Mouse (Mus musculus) midbrain, embryonic 12.5 days (tissue): ENCODE measurements around the gene Sec24a. TPM values are rescaled to one million over a fixed set of nuclear protein-coding genes. Genes with fewer than 3 reads are reported as not detected.
"Not testable (repeated sequence)": the region's sequence is repeated elsewhere in the genome, so short reads cannot be mapped to it uniquely, and the experiment has no call there.

Experiments
- ATAC-seq: fragments of 200-750 bp; cut with Nextera tagmentation; 2 replicates; pipeline ENCODE4 v1.8.0; 2017; ENCODE audit warnings: low read depth, moderate TSS enrichment, moderate library complexity; ENCODE audit not compliant: low FRiP score
- H3K27ac ChIP-seq: fragments of 300-500 bp; sonication (generic); replicated peaks from 2 replicates; pipeline ENCODE4 v1.5.1; 2016; ENCODE audit warnings: mild to moderate bottlenecking
- H3K27me3 ChIP-seq: fragments of 300-500 bp; sonication (generic); 2 replicates; pipeline ENCODE4 v1.6.1; 2016; ENCODE audit warnings: mild to moderate bottlenecking
- H3K36me3 ChIP-seq: fragments of 300-500 bp; sonication (generic); 2 replicates; pipeline ENCODE4 v1.6.1; 2016
- H3K4me1 ChIP-seq: fragments of 300-500 bp; sonication (generic); 2 replicates; pipeline ENCODE4 v1.6.1; 2016
- H3K4me2 ChIP-seq: fragments of 300-500 bp; sonication (generic); replicated peaks from 2 replicates; pipeline ENCODE4 v1.6.1; 2016; ENCODE audit warnings: mild to moderate bottlenecking, moderate library complexity
- H3K4me3 ChIP-seq: fragments of 300-500 bp; sonication (generic); 2 replicates; pipeline ENCODE4 v1.5.1; 2016; ENCODE audit warnings: mild to moderate bottlenecking
- H3K9ac ChIP-seq: fragments of 300-500 bp; sonication (generic); replicated peaks from 2 replicates; pipeline ENCODE4 v1.6.1; 2016; ENCODE audit warnings: mild to moderate bottlenecking, moderate library complexity
- H3K9me3 ChIP-seq: fragments of 300-500 bp; sonication (generic); 2 replicates; pipeline ENCODE4 v1.6.1; 2016; ENCODE audit warnings: mild to moderate bottlenecking
- WGBS: fragments of 180-500 bp; shearing (Covaris S2); methylation state at CpG from one replicate; pipeline ENCODE4 v1.1.7; 2016; 5-methylcytosine and 5-hydroxymethylcytosine counted together
- polyA plus RNA-seq: library from polyadenylated mRNA; unstranded; fragments of >200 nt; fragmentation: Nextera tagmentation; extraction: Ambion mirVana; gene quantifications from 2 replicates; pipeline ENCODE4 v1.2.1, GENCODE M21; 2016

Sec24a gene
- polyA plus RNA-seq, 1 experiment from 2014 or later: 15.8 TPM

GRCm38 (mm10) chr11:51706451-51706850 is 57.0 kb downstream of the Sec24a start:
- Histone ChIP-seq H3K4me1 (no peaks in the 10 kb centered on the region), H3K27ac (no peak overlapping the region), H3K4me2 (no peak overlapping the region), H3K9me3 (no peaks in the 10 kb centered on the region), H3K27me3 (no peaks in the 10 kb centered on the region), H3K4me3 (no peak overlapping the region), H3K9ac (no peak overlapping the region), H3K36me3 (peaks cover 72% of the 10 kb centered on the region)
- no peak for ATAC-seq
- 96% methylated on average over 10 of the region's 10 CpGs for WGBS

GRCm38 (mm10) chr11:51703379-51703998 is 59.9 kb downstream of the Sec24a start:
- H3K36me3 ChIP-seq: peaks cover 77% of the 10 kb centered on the region
- no peaks in the 10 kb centered on the region for H3K27me3 ChIP-seq

GRCm38 (mm10) chr11:51702831-51703230 is 60.6 kb downstream of the Sec24a start:
- Histone ChIP-seq H3K4me2 (no peak overlapping the region), H3K27ac (no peak overlapping the region), H3K4me1 (no peaks in the 10 kb centered on the region), H3K9ac (no peak overlapping the region), H3K9me3 (no peaks in the 10 kb centered on the region), H3K27me3 (no peaks in the 10 kb centered on the region), H3K4me3 (no peak overlapping the region), H3K36me3 (peaks cover 78% of the 10 kb centered on the region)
- 86% methylated on average over 3 of the region's 3 CpGs for WGBS
- no peak for ATAC-seq

More at GRCm38 (mm10) chr11:51703379-51703998, 59.9 kb downstream of the Sec24a start:
- no peak overlapping the region for H3K4me3 ChIP-seq
- H3K4me2 ChIP-seq: no peak overlapping the region
- H3K27ac ChIP-seq: no peak overlapping the region
- no peaks in the 10 kb centered on the region for H3K4me1 ChIP-seq
- ATAC-seq: no peak
- H3K9me3 ChIP-seq: no peaks in the 10 kb centered on the region
- WGBS: 66% methylated on average over 10 of the region's 10 CpGs
- H3K9ac ChIP-seq: no peak overlapping the region

GRCm38 (mm10) chr11:51694984-51695383 is 68.5 kb downstream of the Sec24a start:
- H3K4me3 ChIP-seq: no peak overlapping the region
- no peak overlapping the region for H3K27ac ChIP-seq
- H3K36me3 ChIP-seq: peaks cover 39% of the 10 kb centered on the region
- H3K4me2 ChIP-seq: no peak overlapping the region
- ATAC-seq: no peak
- 95% methylated on average over 3 of the region's 3 CpGs for WGBS
- no peak overlapping the region for H3K9ac ChIP-seq
- no peaks in the 10 kb centered on the region for H3K4me1 ChIP-seq
- no peaks in the 10 kb centered on the region for H3K27me3 ChIP-seq
- H3K9me3 ChIP-seq: no peaks in the 10 kb centered on the region

GRCm38 (mm10) chr11:51690597-51690996 is 72.8 kb downstream of the Sec24a start:
- H3K36me3 ChIP-seq, H3K27ac ChIP-seq, H3K9ac ChIP-seq, H3K4me1 ChIP-seq, H3K4me2 ChIP-seq, H3K4me3 ChIP-seq, H3K9me3 ChIP-seq, H3K27me3 ChIP-seq, ATAC-seq: not testable (repeated sequence)
- 76% methylated on average over 3 of the region's 3 CpGs for WGBS

GRCm38 (mm10) chr11:51689343-51689742 is 74.1 kb downstream of the Sec24a start:
- no peak for ATAC-seq
- H3K9me3 ChIP-seq: no peaks in the 10 kb centered on the region
- peak overlapping the region; percentile 76 for H3K4me3 ChIP-seq
- H3K4me1 ChIP-seq: peaks cover 8% of the 10 kb centered on the region
- WGBS: 18% methylated on average over 6 of the region's 6 CpGs
- H3K27me3 ChIP-seq: no peaks in the 10 kb centered on the region
- H3K27ac ChIP-seq: peak overlapping the region; percentile 99
- H3K36me3 ChIP-seq: peaks cover 5% of the 10 kb centered on the region
- peak overlapping the region; percentile 77 for H3K4me2 ChIP-seq
- H3K9ac ChIP-seq: peak overlapping the region; percentile 59

- ATAC-seq: peak; percentile 99
These were observed 74.8 kb downstream of the Sec24a start, which contains the start of gene 0610009B22Rik for GRCm38 (mm10) chr11:51688330-51689328. 0610009B22Rik (minus strand) TSS chr11:51688874.

GRCm38 (mm10) chr11:51681976-51682374 is 81.5 kb downstream of the Sec24a start:
- H3K36me3 ChIP-seq: peaks cover 5% of the 10 kb centered on the region
- no peak overlapping the region for H3K27ac ChIP-seq
- H3K9me3 ChIP-seq: no peaks in the 10 kb centered on the region
- no peaks in the 10 kb centered on the region for H3K4me1 ChIP-seq
- H3K9ac ChIP-seq: no peak overlapping the region
- no peaks in the 10 kb centered on the region for H3K27me3 ChIP-seq
- no peak overlapping the region for H3K4me3 ChIP-seq
- WGBS: 46% methylated on average over 8 of the region's 8 CpGs
- H3K4me2 ChIP-seq: no peak overlapping the region
- no peak for ATAC-seq

More at GRCm38 (mm10) chr11:51688330-51689328, 74.8 kb downstream of the Sec24a start, which contains the start of gene 0610009B22Rik:
- H3K36me3 ChIP-seq: peaks cover 5% of the 10 kb centered on the region
- no peaks in the 10 kb centered on the region for H3K27me3 ChIP-seq
- peak within 1 kb of the TSS; percentile 76 for H3K4me3 ChIP-seq
- H3K4me1 ChIP-seq: peaks cover 8% of the 10 kb centered on the region
- peak within 1 kb of the TSS; percentile 77 for H3K4me2 ChIP-seq
- peak within 1 kb of the TSS; percentile 99 for H3K27ac ChIP-seq
- H3K9me3 ChIP-seq: no peaks in the 10 kb centered on the region
- H3K9ac ChIP-seq: peak within 1 kb of the TSS; percentile 89
- WGBS: under 1% methylated on average over 60 of the region's 60 CpGs

GRCm38 (mm10) chr11:51681324-51681975 is 82.0 kb downstream of the Sec24a start:
- 35% methylated on average over 13 of the region's 13 CpGs for WGBS
- no peak overlapping the region for H3K4me3 ChIP-seq

GRCm38 (mm10) chr11:51679466-51679865 is 84.0 kb downstream of the Sec24a start:
- Histone ChIP-seq H3K4me2 (no peak overlapping the region), H3K27me3 (no peaks in the 10 kb centered on the region), H3K4me3 (no peak overlapping the region), H3K4me1 (no peaks in the 10 kb centered on the region), H3K27ac (no peak overlapping the region), H3K36me3 (no peaks in the 10 kb centered on the region), H3K9me3 (no peaks in the 10 kb centered on the region), H3K9ac (no peak overlapping the region)
- ATAC-seq: no peak
- 78% methylated on average over 3 of the region's 3 CpGs for WGBS

More at GRCm38 (mm10) chr11:51681324-51681975, 82.0 kb downstream of the Sec24a start:
- Histone ChIP-seq H3K4me2 (peak overlapping the region; percentile 15; the same call in 1 of the 2 replicates), H3K36me3 (peaks cover 5% of the 10 kb centered on the region), H3K9ac (no peak overlapping the region), H3K9me3 (no peaks in the 10 kb centered on the region), H3K27ac (no peak overlapping the region), H3K4me1 (no peaks in the 10 kb centered on the region), H3K27me3 (no peaks in the 10 kb centered on the region)
- no peak for ATAC-seq

GRCm38 (mm10) chr11:51677737-51678418 is 85.6 kb downstream of the Sec24a start:
- Histone ChIP-seq H3K27me3 (no peaks in the 10 kb centered on the region), H3K4me1 (no peaks in the 10 kb centered on the region), H3K9me3 (no peaks in the 10 kb centered on the region), H3K4me3 (no peak overlapping the region), H3K9ac (no peak overlapping the region), H3K27ac (no peak overlapping the region), H3K4me2 (no peak overlapping the region), H3K36me3 (no peaks in the 10 kb centered on the region)
- no peak for ATAC-seq
- WGBS: 74% methylated on average over 6 of the region's 6 CpGs
